Mouse (Mus musculus) neural tube, embryonic 15.5 days (tissue): ENCODE results near the gene Pkd1l1. TPM values are rescaled to one million over a fixed set of nuclear protein-coding genes. Genes with fewer than 3 reads are reported as not detected.

ENCODE experiments used
- ATAC-seq: fragments of 200-750 bp; cut with Nextera tagmentation; 2 replicates; pipeline ENCODE4 v1.8.0; 2017; ENCODE audit warnings: mild to moderate bottlenecking, moderate TSS enrichment, moderate library complexity; ENCODE audit not compliant: low FRiP score
- H3K27ac ChIP-seq: fragments of 300-500 bp; sonication (generic); replicated peaks from 2 replicates; pipeline ENCODE4 v1.5.1; 2015; ENCODE audit warnings: mild to moderate bottlenecking, inconsistent platforms
- H3K27me3 ChIP-seq: fragments of 300-500 bp; sonication (generic); replicated peaks from 2 replicates; pipeline ENCODE4 v1.6.1; 2015; ENCODE audit warnings: inconsistent platforms
- H3K36me3 ChIP-seq: fragments of 300-500 bp; sonication (generic); 2 replicates; pipeline ENCODE4 v1.6.1; 2015; ENCODE audit warnings: inconsistent platforms
- H3K4me1 ChIP-seq: fragments of 300-500 bp; sonication (generic); 2 replicates; pipeline ENCODE4 v1.6.1; 2015; ENCODE audit warnings: inconsistent platforms
- H3K4me2 ChIP-seq: fragments of 300-500 bp; sonication (generic); 2 replicates; pipeline ENCODE4 v1.6.1; 2015; ENCODE audit warnings: inconsistent platforms, mild to moderate bottlenecking, moderate library complexity
- H3K4me3 ChIP-seq: fragments of 300-500 bp; sonication (generic); replicated peaks from 2 replicates; pipeline ENCODE4 v1.5.1; 2015; ENCODE audit warnings: mild to moderate bottlenecking, inconsistent platforms
- H3K9ac ChIP-seq: fragments of 300-500 bp; sonication (generic); replicated peaks from 2 replicates; pipeline ENCODE4 v1.6.1; 2015; ENCODE audit warnings: mild to moderate bottlenecking, inconsistent platforms
- H3K9me3 ChIP-seq: fragments of 300-500 bp; sonication (generic); replicated peaks from 2 replicates; pipeline ENCODE4 v1.6.1; 2016; ENCODE audit warnings: inconsistent platforms
- whole genome bisulfite sequencing: fragments of 180-500 bp; shearing (Covaris S2); methylation state at CpG from one replicate; pipeline ENCODE4 v1.1.7; 2015; ENCODE audit warnings: mixed read lengths; 5-methylcytosine and 5-hydroxymethylcytosine counted together
- polyA plus RNA-seq: library from polyadenylated mRNA; unstranded; fragments of >200 nt; fragmentation: Nextera tagmentation; extraction: Ambion mirVana; gene quantifications from 2 replicates; pipeline ENCODE4 v1.2.1, GENCODE M21; 2015

Pkd1l1 gene
- polyA plus RNA-seq, result 0.10 and 0.20 TPM in 2 replicates

- no peaks in the 10 kb centered on the region for H3K9me3 ChIP-seq
- no peak within 1 kb of the TSS for H3K4me3 ChIP-seq
- no peaks in the 10 kb centered on the region for H3K36me3 ChIP-seq
- WGBS, result 62% methylated on average over 3 of the region's 3 CpGs
- ATAC-seq, result no peak
- H3K4me2 ChIP-seq, result no peak within 1 kb of the TSS
- peaks cover 9% of the 10 kb centered on the region for H3K4me1 ChIP-seq
- H3K27me3 ChIP-seq, result no peaks in the 10 kb centered on the region
- H3K27ac ChIP-seq, result no peak within 1 kb of the TSS
- no peak within 1 kb of the TSS for H3K9ac ChIP-seq
These were observed at the start of gene Pkd1l1 for GRCm38 (mm10) chr11:8973166-8973565. TSS of gene Pkd1l1 (minus strand) at chr11:8973266.

GRCm38 (mm10) chr11:9020207-9020606 lies 47.1 kb upstream of the Pkd1l1 start:
- no peaks in the 10 kb centered on the region for H3K27me3 ChIP-seq
- no peak for ATAC-seq
- H3K4me1 ChIP-seq, result no peaks in the 10 kb centered on the region
- H3K4me3 ChIP-seq, result no peak overlapping the region
- no peak overlapping the region for H3K9ac ChIP-seq
- no peak overlapping the region for H3K4me2 ChIP-seq
- H3K9me3 ChIP-seq, result no peaks in the 10 kb centered on the region
- 92% methylated on average over 5 of the region's 5 CpGs for WGBS
- H3K27ac ChIP-seq, result no peak overlapping the region
- no peaks in the 10 kb centered on the region for H3K36me3 ChIP-seq

DNA sequence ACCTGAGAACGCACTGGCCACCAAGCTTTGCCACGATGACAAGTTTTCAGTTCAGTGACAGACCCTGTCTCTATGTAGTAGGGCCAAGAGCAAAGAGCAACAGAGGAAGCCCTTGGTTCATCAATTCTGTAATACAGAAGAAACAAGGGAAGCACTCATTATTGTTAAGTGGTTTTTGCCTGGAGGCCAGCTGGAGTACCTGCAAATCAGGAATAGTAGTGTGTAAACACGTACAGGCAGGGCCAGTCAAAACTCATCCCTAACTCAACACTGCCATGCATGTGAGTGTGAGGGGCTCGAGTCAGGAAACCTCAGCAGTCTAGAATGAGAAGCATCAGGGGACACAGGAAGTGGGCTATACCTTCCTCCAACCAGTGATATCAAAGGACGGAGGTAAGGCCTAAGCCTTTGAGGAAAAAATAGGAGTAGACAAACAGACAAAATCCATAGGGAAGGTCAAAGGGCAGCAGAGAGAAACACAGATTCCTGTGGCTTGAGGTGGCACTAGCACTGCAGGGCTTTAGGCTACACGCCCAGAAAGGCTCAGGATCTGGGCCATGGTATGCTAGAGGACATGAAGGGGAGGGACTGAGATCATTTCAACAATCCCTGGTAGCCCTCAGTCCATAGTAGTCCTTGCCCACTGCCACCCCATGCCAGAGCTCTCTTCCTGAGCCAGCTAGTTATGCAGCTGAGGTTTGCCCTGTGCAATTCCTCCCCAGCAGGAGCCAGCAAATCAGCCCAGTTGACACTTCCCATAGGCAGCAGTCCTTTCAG lies 45.6 kb upstream of the Pkd1l1 start:
- Histone ChIP-seq H3K27ac (no peak overlapping the region), H3K36me3 (no peaks in the 10 kb centered on the region), H3K27me3 (no peaks in the 10 kb centered on the region), H3K9ac (no peak overlapping the region), H3K4me3 (no peak overlapping the region), H3K9me3 (no peaks in the 10 kb centered on the region), H3K4me2 (no peak overlapping the region), H3K4me1 (no peaks in the 10 kb centered on the region)
- 77% methylated on average over 6 of the region's 6 CpGs for WGBS
- ATAC-seq, result no peak

DNA sequence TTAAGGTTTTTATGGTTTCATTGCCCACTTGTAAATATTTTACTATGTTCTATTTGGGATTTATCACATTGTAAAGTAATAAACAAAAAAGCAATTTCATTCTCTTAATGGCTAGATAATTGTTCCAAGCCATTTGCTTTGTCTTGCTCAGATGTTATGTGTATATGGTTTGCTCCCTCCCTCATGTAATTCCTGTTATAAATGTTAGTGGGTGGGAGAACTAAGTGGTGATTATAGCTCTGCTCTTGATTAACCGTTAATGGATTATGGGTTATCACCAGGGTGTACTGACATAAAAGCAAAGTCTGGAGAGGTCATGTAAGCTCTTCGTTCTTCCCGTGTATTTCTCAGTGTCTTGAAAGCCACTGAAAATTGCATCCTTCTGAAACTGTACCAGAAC lies 41.7 kb upstream of the Pkd1l1 start:
- H3K36me3 ChIP-seq, result no peaks in the 10 kb centered on the region
- H3K4me1 ChIP-seq, result peaks cover 10% of the 10 kb centered on the region
- H3K4me3 ChIP-seq, result no peak overlapping the region
- 16% methylated on average over 3 of the region's 3 CpGs for WGBS
- no peak overlapping the region for H3K4me2 ChIP-seq
- H3K27me3 ChIP-seq, result no peaks in the 10 kb centered on the region
- no peak overlapping the region for H3K27ac ChIP-seq
- no peaks in the 10 kb centered on the region for H3K9me3 ChIP-seq
- no peak overlapping the region for H3K9ac ChIP-seq
- peak; percentile 59; the same call in 1 of the 2 replicates for ATAC-seq

- WGBS, result 1% methylated on average over 3 of the region's 3 CpGs
- H3K4me1 ChIP-seq, result peaks cover 12% of the 10 kb centered on the region
- peak; percentile 7; the same call in 1 of the 2 replicates for ATAC-seq
- H3K27me3 ChIP-seq, result no peaks in the 10 kb centered on the region
- H3K4me3 ChIP-seq, result peak overlapping the region; percentile 73
- no peaks in the 10 kb centered on the region for H3K9me3 ChIP-seq
- H3K27ac ChIP-seq, result peak overlapping the region; percentile 87
- peak overlapping the region; percentile 76 for H3K9ac ChIP-seq
- H3K36me3 ChIP-seq, result no peaks in the 10 kb centered on the region; the same call in 1 of the 2 replicates
- H3K4me2 ChIP-seq, result peak overlapping the region; percentile 84
These were observed 38.3 kb upstream of the Pkd1l1 start for GRCm38 (mm10) chr11:9011348-9011747.

DNA sequence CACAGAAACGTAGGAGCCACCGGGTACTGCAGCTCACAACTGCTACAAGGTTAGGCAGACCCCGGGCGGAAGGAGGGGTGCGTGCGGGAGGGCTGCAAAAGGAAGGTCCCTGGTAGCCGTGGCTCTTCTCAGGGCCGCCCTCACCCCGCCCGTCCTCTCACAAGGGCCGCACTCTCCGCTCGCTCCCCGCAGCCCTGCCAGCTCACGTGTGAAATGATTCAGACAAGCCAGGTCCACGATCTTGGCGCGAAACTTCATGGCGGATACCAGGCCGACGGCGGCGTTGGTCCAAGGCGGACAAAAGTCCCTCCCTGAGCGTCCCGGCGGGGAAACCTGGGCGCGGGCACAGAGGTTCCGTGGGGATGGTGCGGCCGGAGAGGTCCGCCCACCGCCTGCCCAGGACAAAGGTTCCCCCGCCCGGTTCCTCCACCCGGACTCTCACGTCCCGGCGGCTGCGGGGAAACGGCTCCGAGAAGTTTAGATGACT lies 37.8 kb upstream of the Pkd1l1 start, which contains the start of gene Hus1:
Gene Hus1 (minus strand): TSS at position 339 of the 487 bp plus-strand sequence.
- peak; percentile 89 for ATAC-seq
- 0% methylated on average over 43 of the region's 43 CpGs for WGBS
- H3K27ac ChIP-seq, result peak within 1 kb of the TSS; percentile 87
- H3K36me3 ChIP-seq, result no peaks in the 10 kb centered on the region; the same call in 1 of the 2 replicates
- no peaks in the 10 kb centered on the region for H3K9me3 ChIP-seq
- H3K4me1 ChIP-seq, result peaks cover 12% of the 10 kb centered on the region
- H3K4me2 ChIP-seq, result peak within 1 kb of the TSS; percentile 84
- peak within 1 kb of the TSS; percentile 76 for H3K9ac ChIP-seq
- H3K27me3 ChIP-seq, result no peaks in the 10 kb centered on the region
- peak within 1 kb of the TSS; percentile 73 for H3K4me3 ChIP-seq

GRCm38 (mm10) chr11:9010416-9010815 lies 37.4 kb upstream of the Pkd1l1 start:
- H3K4me1 ChIP-seq, result peaks cover 12% of the 10 kb centered on the region
- no peaks in the 10 kb centered on the region for H3K9me3 ChIP-seq
- peak overlapping the region; percentile 87 for H3K27ac ChIP-seq
- under 1% methylated on average over 7 of the region's 7 CpGs for WGBS
- H3K4me2 ChIP-seq, result peak overlapping the region; percentile 84
- H3K27me3 ChIP-seq, result no peaks in the 10 kb centered on the region
- H3K9ac ChIP-seq, result peak overlapping the region; percentile 76
- ATAC-seq, result peak; percentile 58
- H3K4me3 ChIP-seq, result peak overlapping the region; percentile 73
- H3K36me3 ChIP-seq, result no peaks in the 10 kb centered on the region; the same call in none of the 2 replicates

GRCm38 (mm10) chr11:9008761-9009160 lies 35.7 kb upstream of the Pkd1l1 start:
- Histone ChIP-seq H3K4me1 (peaks cover 12% of the 10 kb centered on the region), H3K9ac (no peak overlapping the region), H3K27ac (no peak overlapping the region), H3K36me3 (peaks cover 16% of the 10 kb centered on the region), H3K27me3 (no peaks in the 10 kb centered on the region), H3K4me3 (no peak overlapping the region), H3K4me2 (no peak overlapping the region), H3K9me3 (no peaks in the 10 kb centered on the region)
- 96% methylated on average over 5 of the region's 5 CpGs for WGBS
- ATAC-seq, result no peak

- H3K27me3 ChIP-seq, result peaks cover 3% of the 10 kb centered on the region; the same call in 1 of the 2 replicates
- H3K9ac ChIP-seq, result no peak overlapping the region
- H3K4me2 ChIP-seq, result no peak overlapping the region
- H3K36me3 ChIP-seq, result peaks cover 16% of the 10 kb centered on the region
- no peak overlapping the region for H3K27ac ChIP-seq
- ATAC-seq, result peak; percentile 56; the same call in 1 of the 2 replicates
- 79% methylated on average over 4 of the region's 4 CpGs for WGBS
- H3K9me3 ChIP-seq, result no peaks in the 10 kb centered on the region
- H3K4me1 ChIP-seq, result peaks cover 4% of the 10 kb centered on the region
- H3K4me3 ChIP-seq, result no peak overlapping the region
These were observed 15.0 kb upstream of the Pkd1l1 start for GRCm38 (mm10) chr11:8988084-8988483.

GRCm38 (mm10) chr11:8986058-8986457 lies 13.0 kb upstream of the Pkd1l1 start:
- Histone ChIP-seq H3K36me3 (no peaks in the 10 kb centered on the region), H3K9ac (no peak overlapping the region), H3K27ac (no peak overlapping the region), H3K27me3 (peaks cover 3% of the 10 kb centered on the region; the same call in 1 of the 2 replicates), H3K4me3 (no peak overlapping the region), H3K4me2 (no peak overlapping the region), H3K4me1 (peaks cover 4% of the 10 kb centered on the region), H3K9me3 (no peaks in the 10 kb centered on the region)
- no peak for ATAC-seq

DNA sequence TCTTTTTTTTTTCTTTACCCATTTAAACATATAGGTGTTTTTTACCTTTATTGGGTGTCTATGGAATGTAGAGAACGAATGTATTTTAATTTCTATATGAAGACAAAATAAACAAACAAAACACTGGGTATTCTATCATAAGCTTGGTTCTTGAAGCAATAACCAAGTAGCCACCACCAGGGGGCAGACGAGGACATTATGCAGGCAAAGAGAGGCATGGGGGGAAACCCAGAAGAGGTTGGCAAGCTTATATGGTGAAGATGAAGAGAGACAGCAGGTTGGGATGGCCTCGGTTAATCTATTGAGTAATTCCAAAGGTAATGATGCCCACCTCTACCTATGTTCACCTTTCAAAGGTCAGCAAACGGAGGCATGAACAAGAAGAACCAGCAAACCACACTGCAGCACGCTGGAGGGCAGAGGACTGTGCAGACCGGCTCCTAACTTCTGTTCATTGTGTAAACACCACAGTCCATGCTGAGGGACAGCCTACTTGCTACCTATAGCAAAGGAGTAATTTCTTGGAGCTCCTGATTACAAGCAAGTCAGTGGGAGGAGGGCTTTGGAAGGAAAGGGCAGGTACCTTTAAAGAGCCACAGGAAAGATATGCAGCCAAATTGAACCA lies 10.3 kb upstream of the Pkd1l1 start:
- Histone ChIP-seq H3K27me3 (peaks cover 3% of the 10 kb centered on the region; the same call in 1 of the 2 replicates), H3K9me3 (no peaks in the 10 kb centered on the region), H3K4me3 (no peak overlapping the region), H3K4me1 (peaks cover 4% of the 10 kb centered on the region), H3K9ac (no peak overlapping the region), H3K4me2 (no peak overlapping the region), H3K27ac (no peak overlapping the region), H3K36me3 (no peaks in the 10 kb centered on the region)
- 49% methylated on average over 6 of the region's 6 CpGs for WGBS
- no peak for ATAC-seq
